Mouse (Mus musculus) MEL (cell line): ENCODE measurements around the gene Cd164.

Experiments used
- EP300 ChIP-seq, 2 experiments: IDR thresholded peaks; 2 replicates each; pipeline ENCODE4 v1.6.1; 2011; ENCODE audit warnings: improper control_type of control experiment in 2 of 2, low read length in 2 of 2, low read depth in 1 of 2, mild to moderate bottlenecking in 1 of 2
- GABPA ChIP-seq: IDR thresholded peaks from 2 replicates; pipeline ENCODE4 v1.6.1; 2012; ENCODE audit warnings: low read depth, mild to moderate bottlenecking, inconsistent platforms, low read length, improper control_type of control experiment, moderate library complexity
- HCFC1 ChIP-seq: IDR thresholded peaks from 2 replicates; pipeline ENCODE4 v1.6.1; 2012; ENCODE audit warnings: low read depth, mild to moderate bottlenecking, inconsistent platforms, low read length, improper control_type of control experiment, moderate library complexity
- MYB ChIP-seq: IDR thresholded peaks from 2 replicates; pipeline ENCODE4 v1.6.1; 2011; ENCODE audit warnings: mild to moderate bottlenecking, low read depth, low read length, improper control_type of control experiment

- TF ChIP-seq MYB, result no peak
- TF ChIP-seq HCFC1, result no peak
- TF ChIP-seq EP300 (IDR thresholded peaks at IDR 0.05; ENCODE audit: low read depth in 1 of 2, low read length in 2 of 2), result no peak
- no peak for TF ChIP-seq GABPA
These were observed 10.1 kb upstream of the Cd164 start for GRCm38 (mm10) chr10:41509160-41509559.
